Mouse (Mus musculus) CH12.LX (cell line): ENCODE measurements around the gene Setd3. TPM values are rescaled to one million over a fixed set of nuclear protein-coding genes. Genes with fewer than 3 reads are reported as not detected.

ENCODE experiments used
- DNase-seq: peaks from one replicate; pipeline ENCODE4 v3.0.0-alpha.2; 2013; ENCODE audit errors: extremely low read depth
- H3K27ac ChIP-seq: 2 replicates; pipeline ENCODE4 v1.5.1; 2012; ENCODE audit warnings: low read depth, mild to moderate bottlenecking, control low read depth, moderate library complexity; ENCODE audit not compliant: insufficient read depth
- H3K27me3 ChIP-seq: replicated peaks from 2 replicates; pipeline ENCODE3; 2012; ENCODE audit warnings: inconsistent platforms
- H3K36me3 ChIP-seq, 2 experiments: replicated peaks in 1 of 2; 2 replicates each; pipeline versions ENCODE3 to v1.6.1; 2012; ENCODE audit warnings: inconsistent platforms in 1 of 2, low read length in 1 of 2, mild to moderate bottlenecking in 1 of 2, mixed read lengths in 1 of 2, moderate library complexity in 1 of 2; ENCODE audit not compliant: control insufficient read depth in 1 of 2, insufficient read depth in 1 of 2
- H3K4me1 ChIP-seq, 2 experiments: 2 replicates each; pipeline ENCODE4 v1.6.1; 2012; ENCODE audit warnings: inconsistent platforms in 1 of 2, moderate library complexity in 1 of 2; ENCODE audit not compliant: insufficient read depth in 2 of 2, control insufficient read depth in 1 of 2
- H3K4me2 ChIP-seq: 2 replicates; pipeline ENCODE4 v1.6.1; 2012; ENCODE audit warnings: low read depth, mild to moderate bottlenecking, control low read depth; ENCODE audit not compliant: poor library complexity, insufficient read depth, severe bottlenecking
- H3K4me3 ChIP-seq, 3 experiments: fragments of 150-350 bp in 1 of 3; sonication (generic) in 1 of 3; replicated peaks in 1 of 3; 2 replicates each; pipeline versions ENCODE3 to v1.5.1; 2011 to 2012; ENCODE audit warnings: low read depth in 2 of 3, low read length in 2 of 3, mild to moderate bottlenecking in 2 of 3, moderate library complexity in 2 of 3, control low read depth in 1 of 3, improper control_type of control experiment in 1 of 3, inconsistent platforms in 1 of 3, mixed read lengths in 1 of 3; ENCODE audit not compliant: poor library complexity in 1 of 3
- H3K79me2 ChIP-seq: replicated peaks from 2 replicates; pipeline ENCODE4 v1.6.1; 2012; ENCODE audit warnings: mild to moderate bottlenecking, moderate library complexity; ENCODE audit not compliant: control insufficient read depth, poor library complexity, insufficient read depth, severe bottlenecking; ENCODE audit errors: extremely low read depth
- H3K9ac ChIP-seq: 2 replicates; pipeline ENCODE4 v1.6.1; 2012; ENCODE audit warnings: low read depth, mild to moderate bottlenecking, control low read depth, moderate library complexity; ENCODE audit not compliant: insufficient read depth
- H3K9me3 ChIP-seq: replicated peaks from 2 replicates; pipeline ENCODE3; 2012; ENCODE audit warnings: low read length, inconsistent platforms, mixed read lengths
- BHLHE40 ChIP-seq: IDR thresholded peaks from 2 replicates; pipeline ENCODE4 v1.6.1; 2011; ENCODE audit warnings: mild to moderate bottlenecking, low read depth, low read length, improper control_type of control experiment
- CHD1 ChIP-seq: IDR thresholded peaks from 2 replicates; pipeline ENCODE4 v1.6.1; 2012; ENCODE audit warnings: low read depth, low read length, improper control_type of control experiment, inconsistent platforms
- E2F4 ChIP-seq: IDR thresholded peaks from 2 replicates; pipeline ENCODE4 v1.6.1; 2011; ENCODE audit warnings: low read depth, low read length, improper control_type of control experiment; ENCODE audit not compliant: insufficient replicate concordance
- EP300 ChIP-seq: IDR thresholded peaks from 2 replicates; pipeline ENCODE4 v1.6.1; 2011; ENCODE audit warnings: low read length, improper control_type of control experiment
- GABPA ChIP-seq: IDR thresholded peaks from 2 replicates; pipeline ENCODE4 v1.6.1; 2012; ENCODE audit warnings: low read depth, low read length, improper control_type of control experiment, inconsistent platforms; ENCODE audit not compliant: insufficient replicate concordance
- HCFC1 ChIP-seq: IDR thresholded peaks from 2 replicates; pipeline ENCODE4 v1.6.1; 2012; ENCODE audit warnings: low read depth, mild to moderate bottlenecking, inconsistent platforms, low read length, improper control_type of control experiment
- JUN ChIP-seq: IDR thresholded peaks from 2 replicates; pipeline ENCODE4 v1.6.1; 2011; ENCODE audit warnings: low read depth, mild to moderate bottlenecking, low read length, improper control_type of control experiment, moderate library complexity; ENCODE audit not compliant: insufficient read depth
- JUND ChIP-seq: conservative IDR thresholded peaks from 2 replicates; pipeline ENCODE4 v1.6.1; 2011; ENCODE audit warnings: low read depth, low read length, improper control_type of control experiment
- MXI1 ChIP-seq: IDR thresholded peaks from 2 replicates; pipeline ENCODE4 v1.6.1; 2011; ENCODE audit warnings: mild to moderate bottlenecking, low read depth, low read length, improper control_type of control experiment
- NELFE ChIP-seq: IDR thresholded peaks from 2 replicates; pipeline ENCODE4 v1.6.1; 2011; ENCODE audit warnings: low read depth, low read length, improper control_type of control experiment
- NRF1 ChIP-seq: IDR thresholded peaks from 2 replicates; pipeline ENCODE4 v1.6.1; 2014; ENCODE audit warnings: low read depth, mild to moderate bottlenecking, inconsistent platforms, low read length, improper control_type of control experiment, moderate library complexity
- PAX5 ChIP-seq: IDR thresholded peaks from 2 replicates; pipeline ENCODE4 v1.6.1; 2012; ENCODE audit warnings: low read length, inconsistent platforms, mixed read lengths
- POLR2A ChIP-seq: IDR thresholded peaks from 2 replicates; pipeline ENCODE4 v1.6.1; 2011; ENCODE audit warnings: low read depth, mild to moderate bottlenecking, improper control_type of control experiment, low read length
- SIN3A ChIP-seq: IDR thresholded peaks from 2 replicates; pipeline ENCODE4 v1.6.1; 2012; ENCODE audit warnings: low read length, improper control_type of control experiment, inconsistent platforms
- TBP ChIP-seq: conservative IDR thresholded peaks from 2 replicates; pipeline ENCODE4 v1.6.1; 2011; ENCODE audit warnings: low read depth, low read length, improper control_type of control experiment
- TCF12 ChIP-seq: IDR thresholded peaks from 2 replicates; pipeline ENCODE4 v1.6.1; 2014; ENCODE audit warnings: low read depth, mild to moderate bottlenecking, inconsistent platforms, low read length, improper control_type of control experiment
- USF2 ChIP-seq: conservative IDR thresholded peaks from 2 replicates; pipeline ENCODE4 v1.6.1; 2011; ENCODE audit warnings: low read depth, low read length, improper control_type of control experiment
- ZC3H11A ChIP-seq: IDR thresholded peaks from 2 replicates; pipeline ENCODE4 v1.6.1; 2012; ENCODE audit warnings: low read depth, mild to moderate bottlenecking, inconsistent platforms, low read length, improper control_type of control experiment
- ZKSCAN1 ChIP-seq: IDR thresholded peaks from 2 replicates; pipeline ENCODE4 v1.6.1; 2012; ENCODE audit warnings: low read depth, inconsistent platforms, low read length, improper control_type of control experiment, borderline replicate concordance
- ZMIZ1 ChIP-seq: IDR thresholded peaks from 2 replicates; pipeline ENCODE4 v1.6.1; 2012; ENCODE audit warnings: low read depth, mild to moderate bottlenecking, inconsistent platforms, low read length, improper control_type of control experiment
- dilution Hi-C: fragments of 300-500 bp; cut with MboI; formaldehyde crosslinking; loops from 2 replicates; pipeline ENCODE4 v1.14.3; 2020; ENCODE audit warnings: low sequenced_read_pairs; ENCODE audit not compliant: extremely low pct_unique_long_range_greater_than_20kb, extremely low pct_ligation_motif_present
- in situ Hi-C: fragments of 300-500 bp; cut with MboI; formaldehyde crosslinking; loops from 3 replicates; pipeline ENCODE4 v1.14.3; 2019; ENCODE audit warnings: low sequenced_read_pairs, low pct_ligation_motif_present, low pct_unique_long_range_greater_than_20kb, mixed read lengths
- polyA plus RNA-seq: library from polyadenylated mRNA; unstranded; fragments of >175 nt; gene quantifications from 2 replicates; pipeline ENCODE4 v1.2.1, GENCODE M21; 2012; ENCODE audit warnings: low read depth; ENCODE audit not compliant: insufficient read length
- total RNA-seq, 2 experiments: library from RNA; depleted of rRNA; stranded (reverse); fragments of 300-350 nt in 1 of 2; fragments of >200 nt in 1 of 2; gene quantifications; 2 replicates each; pipeline ENCODE4 v1.2.3; 2012 to 2014

The Setd3 gene
- total and polyA plus RNA-seq, 3 experiments, result 44.3 to 65.9 (median 55.8) TPM

- dilution Hi-C loops, result no loop called here
- Histone ChIP-seq H3K27ac (no peak overlapping the region), H3K9me3 (no peaks in the 10 kb centered on the region), H3K4me1 (no peaks in the 10 kb centered on the region), H3K4me3 (no peak overlapping the region), H3K4me2 (no peak overlapping the region), H3K9ac (no peak overlapping the region), H3K79me2 (no peaks in the 10 kb centered on the region)
- no peak for DNase-seq
- in situ Hi-C loops, result no loop called here
- TF ChIP-seq PAX5 (no peak), CHD1 (no peak), ZKSCAN1 (no peak), NELFE (no peak), MXI1 (no peak), SIN3A (no peak), E2F4 (no peak), USF2 (no peak), TCF12 (no peak), TBP (no peak), GABPA (no peak), ZMIZ1 (no peak), HCFC1 (no peak), POLR2A (no peak), EP300 (no peak), JUND (no peak), JUN (no peak), ZC3H11A (no peak)
- TF ChIP-seq, all 38 proteins: peak for 0
- Histone ChIP-seq H3K36me3 (peaks cover 45 to 72% of the 10 kb centered on the region in 2 experiments), H3K27me3 (no peaks in the 10 kb centered on the region)
These were observed 67.9 kb downstream of the Setd3 start for GRCm38 (mm10) chr12:108111191-108111590.

GRCm38 (mm10) chr12:108110674-108111073, 68.4 kb downstream of the Setd3 start:
- in situ Hi-C loops, result no loop called here
- H3K9ac ChIP-seq, result no peak overlapping the region
- H3K27ac ChIP-seq, result no peak overlapping the region

More at GRCm38 (mm10) chr12:108110674-108111073, 68.4 kb downstream of the Setd3 start:
- H3K9me3 ChIP-seq, result no peaks in the 10 kb centered on the region
- H3K4me3 ChIP-seq, result no peak overlapping the region
- no peaks in the 10 kb centered on the region for H3K27me3 ChIP-seq
- H3K4me1 ChIP-seq, result no peaks in the 10 kb centered on the region
- DNase-seq, result no peak
- dilution Hi-C loops, result no loop called here
- H3K36me3 ChIP-seq, result peaks cover 48 to 72% of the 10 kb centered on the region in 2 experiments
- H3K4me2 ChIP-seq, result no peak overlapping the region
- no peaks in the 10 kb centered on the region for H3K79me2 ChIP-seq
- TF ChIP-seq NELFE (no peak), TBP (no peak), ZC3H11A (no peak), BHLHE40 (no peak), NRF1 (no peak)
